Mouse (Mus musculus): Measurements from ENCODE around the gene Fnip2. TPM values are rescaled to one million over a fixed set of nuclear protein-coding genes. Genes with fewer than 3 reads are reported as not detected.

Gene Fnip2
- polyA plus RNA-seq, 3 experiments from 2014 or later, result 0.13 to 0.40 (median 0.29) TPM

- ATAC-seq, result no peak
Measured at GRCm38 (mm10) chr3:79564875-79565606, 2.6 kb downstream of the Fnip2 start.

DNA sequence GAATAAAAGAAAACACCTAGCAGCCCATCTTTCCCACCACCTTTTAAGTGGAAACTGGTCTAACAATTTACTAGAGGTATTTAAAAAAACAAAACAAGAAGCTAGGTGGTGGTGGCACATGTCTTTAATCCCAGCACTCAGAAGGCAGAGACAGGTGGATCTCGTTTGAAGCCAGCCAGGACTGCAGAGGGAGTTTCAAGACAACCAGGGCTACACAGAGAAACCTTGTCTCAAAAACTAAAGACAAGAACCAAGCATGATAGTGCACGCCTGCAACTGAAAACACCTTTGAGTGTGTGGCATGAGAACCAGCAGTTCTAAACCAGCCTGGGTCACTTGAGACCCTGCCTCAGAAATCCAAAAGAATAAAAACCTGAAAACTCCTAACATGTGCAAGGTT is 4.1 kb downstream of the Fnip2 start:
- ATAC-seq, result no peak

GRCm38 (mm10) chr3:79561784-79562715 is 5.5 kb downstream of the Fnip2 start:
- no peak for ATAC-seq

- ATAC-seq, result no peak
Measured at GRCm38 (mm10) chr3:79560555-79560954, 7.0 kb downstream of the Fnip2 start.

GRCm38 (mm10) chr3:79559773-79560045 is 7.9 kb downstream of the Fnip2 start:
- ATAC-seq, result no peak

DNA sequence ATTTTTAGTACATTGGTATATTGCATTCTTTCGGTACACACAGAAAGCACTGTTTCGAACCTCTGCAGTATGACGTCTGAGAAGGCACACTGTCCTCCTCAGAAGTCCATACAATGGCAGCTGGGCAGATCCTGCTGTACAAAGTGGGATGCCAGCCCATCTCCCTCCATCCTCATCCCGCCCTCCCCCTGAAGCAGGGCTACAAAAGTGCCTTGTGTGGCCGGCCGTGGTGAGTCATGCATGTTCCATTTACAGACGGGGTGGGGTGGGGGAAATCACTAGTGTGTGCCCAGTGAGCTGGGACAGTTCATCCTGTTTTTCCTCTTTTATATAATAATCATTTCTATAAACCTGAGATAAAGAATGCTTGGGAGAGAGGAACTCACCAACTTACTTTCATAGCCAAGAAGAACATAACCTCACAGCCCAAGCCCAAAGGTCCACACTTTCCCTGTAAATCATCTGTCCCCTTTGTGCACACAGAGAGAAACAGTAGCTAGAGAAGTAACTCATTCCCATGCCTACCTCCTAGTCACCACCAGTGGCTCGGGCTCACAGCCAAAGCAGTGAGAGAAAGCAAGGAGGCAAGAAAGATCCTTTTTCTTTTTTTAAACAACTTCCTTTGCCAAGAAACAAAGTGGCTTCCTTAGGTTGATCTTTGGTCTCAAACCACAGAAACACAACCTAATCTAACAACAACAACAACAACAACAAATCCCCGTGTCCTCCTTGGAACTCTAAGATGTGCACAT is 8.4 kb downstream of the Fnip2 start:
- no peak for ATAC-seq

DNA sequence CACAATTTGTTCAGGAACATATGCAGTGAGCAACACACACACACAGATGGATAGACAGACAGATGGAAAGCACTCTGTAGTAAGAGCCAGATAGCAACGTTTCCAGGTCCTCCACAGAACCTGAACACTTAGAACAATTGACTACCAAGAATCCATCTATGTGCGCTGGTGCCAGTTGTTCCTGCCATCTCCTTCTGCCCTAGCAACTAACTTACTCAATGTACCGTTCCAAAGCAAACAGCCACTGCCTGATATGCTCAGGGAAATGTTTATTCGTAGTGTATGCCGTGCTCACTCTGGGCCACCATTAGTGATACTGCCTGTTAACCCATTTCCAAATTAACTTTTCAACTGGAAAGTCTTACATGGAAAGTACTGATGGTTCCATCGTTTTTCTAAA is 12.5 kb downstream of the Fnip2 start:
- no peak for ATAC-seq

DNA sequence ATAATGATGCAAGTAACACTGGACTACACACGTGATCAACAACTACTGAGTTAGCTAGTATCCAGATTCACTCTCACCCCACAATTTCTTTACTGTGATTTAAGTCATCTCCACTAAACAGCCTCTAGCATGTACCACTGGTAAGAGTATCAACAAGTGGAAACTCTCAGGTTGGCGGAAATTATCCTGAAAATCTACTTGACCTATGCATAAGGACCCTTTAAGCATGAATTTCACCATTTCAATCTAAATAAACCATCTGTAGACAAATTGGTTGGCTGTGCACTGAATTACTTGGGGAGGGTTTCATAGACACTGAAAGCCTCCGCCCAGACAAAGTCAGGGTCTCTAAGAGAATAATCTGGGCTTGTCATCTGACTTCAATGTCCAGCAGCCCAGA is 13.8 kb downstream of the Fnip2 start:
- ATAC-seq, result no peak

GRCm38 (mm10) chr3:79551826-79552552 is 15.6 kb downstream of the Fnip2 start:
- ATAC-seq, result no peak

GRCm38 (mm10) chr3:79549751-79550393 is 17.7 kb downstream of the Fnip2 start:
- ATAC-seq, result no peak

- no peak for ATAC-seq
Measured at GRCm38 (mm10) chr3:79548681-79549437, 18.7 kb downstream of the Fnip2 start.

DNA sequence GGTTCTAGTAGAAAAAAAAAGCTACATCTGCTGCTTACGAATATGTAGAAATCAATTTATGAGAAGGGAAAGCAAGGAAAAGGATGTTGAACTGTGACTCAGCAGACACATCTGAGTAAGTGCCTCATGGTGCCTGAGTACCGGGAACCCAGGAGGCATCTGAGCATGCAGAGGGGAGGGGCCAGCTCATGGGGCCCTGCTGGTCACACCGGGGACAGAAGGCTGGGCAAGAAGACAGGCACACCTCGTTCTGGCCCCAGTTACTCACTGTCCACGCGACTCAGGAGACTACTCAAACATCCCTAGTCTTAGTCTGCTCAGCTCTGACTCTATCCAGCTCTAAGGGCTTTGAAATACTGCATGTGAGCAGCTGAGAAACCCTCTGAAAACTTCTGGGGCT is 25.0 kb downstream of the Fnip2 start:
- ATAC-seq, result no peak

DNA sequence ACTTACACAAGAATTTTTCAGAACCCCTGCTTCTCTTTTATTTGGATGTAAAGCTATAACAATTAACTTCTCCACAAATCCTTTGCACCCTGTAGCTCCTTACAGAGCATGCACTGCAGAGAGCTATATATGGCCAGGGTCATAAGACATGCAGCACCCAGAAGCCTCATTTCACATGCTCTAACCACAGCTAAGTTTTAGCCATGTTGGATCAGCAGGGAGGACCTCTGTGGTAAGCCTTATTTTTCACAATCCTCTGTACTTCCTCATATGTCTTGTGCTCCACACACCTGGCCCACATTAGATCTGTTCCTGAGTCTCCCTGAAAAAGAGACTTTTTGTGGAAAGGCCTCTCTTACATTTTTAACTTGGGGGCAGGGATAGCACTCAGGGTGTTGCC is 27.9 kb downstream of the Fnip2 start:
- no peak for ATAC-seq

DNA sequence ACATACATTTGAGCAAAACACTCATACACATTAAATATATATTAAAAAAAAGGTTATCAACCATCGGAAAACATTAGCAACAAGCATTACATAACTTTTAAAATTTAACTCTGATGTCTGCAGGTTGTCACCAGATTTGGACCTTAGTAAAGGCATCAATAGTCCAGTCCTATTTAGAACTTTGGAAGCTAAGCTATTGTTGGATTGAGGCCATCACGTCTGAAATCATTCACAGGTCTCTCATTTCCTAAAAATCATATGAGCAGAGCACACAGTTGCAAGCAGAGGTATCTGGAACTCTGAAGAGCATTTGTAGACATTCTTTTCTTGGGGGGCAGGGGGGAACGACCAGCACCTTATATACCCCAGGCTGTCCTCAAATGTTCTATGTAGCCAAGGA is 28.5 kb downstream of the Fnip2 start:
- ATAC-seq, result no peak

DNA sequence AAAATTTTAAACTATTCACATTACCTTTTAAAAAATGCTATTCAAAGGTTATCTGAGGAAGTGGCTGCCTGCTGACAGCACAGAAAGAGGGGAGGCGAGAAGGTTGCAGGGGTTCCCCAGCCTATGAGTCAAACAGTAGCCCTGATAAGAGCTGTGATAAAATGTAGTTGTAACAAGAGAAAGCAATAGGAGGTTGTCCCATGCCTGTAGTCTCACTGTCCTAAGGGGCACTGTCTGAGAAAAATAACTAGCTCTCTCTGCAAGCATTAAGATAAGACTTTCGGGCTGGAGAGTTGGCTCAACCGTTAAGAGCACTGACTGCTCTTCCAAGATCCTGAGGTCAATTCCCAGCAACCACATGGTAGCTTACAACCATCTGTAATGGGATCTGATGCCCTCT is 29.3 kb downstream of the Fnip2 start:
- no peak for ATAC-seq

DNA sequence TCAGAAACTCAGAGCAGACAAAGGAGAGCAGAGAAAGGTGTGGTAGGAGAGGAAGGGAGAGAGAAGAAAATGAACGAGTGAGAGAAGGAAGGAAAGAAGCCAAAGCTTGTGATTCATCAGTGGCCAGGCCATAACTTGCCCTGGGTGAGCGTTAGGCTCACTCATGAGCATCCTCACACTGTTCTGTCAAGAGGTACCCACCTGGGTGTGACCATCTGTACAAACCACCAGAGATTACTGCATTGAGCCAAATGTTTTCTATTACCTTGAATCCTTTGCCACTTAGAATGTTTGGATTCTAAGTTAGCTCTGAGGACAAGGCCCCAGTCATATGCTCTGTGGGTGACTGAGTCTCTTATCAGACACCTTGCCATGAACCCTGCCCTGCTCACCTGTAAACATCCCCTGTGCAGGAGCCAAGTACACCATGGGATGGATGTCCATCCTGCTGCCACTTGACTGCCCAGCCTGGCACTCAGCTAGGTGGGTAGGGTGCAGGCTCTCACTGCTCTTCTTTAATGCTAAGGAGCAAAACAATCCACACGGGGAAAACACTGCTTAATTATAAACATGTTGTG is 29.9 kb downstream of the Fnip2 start:
- no peak for ATAC-seq

DNA sequence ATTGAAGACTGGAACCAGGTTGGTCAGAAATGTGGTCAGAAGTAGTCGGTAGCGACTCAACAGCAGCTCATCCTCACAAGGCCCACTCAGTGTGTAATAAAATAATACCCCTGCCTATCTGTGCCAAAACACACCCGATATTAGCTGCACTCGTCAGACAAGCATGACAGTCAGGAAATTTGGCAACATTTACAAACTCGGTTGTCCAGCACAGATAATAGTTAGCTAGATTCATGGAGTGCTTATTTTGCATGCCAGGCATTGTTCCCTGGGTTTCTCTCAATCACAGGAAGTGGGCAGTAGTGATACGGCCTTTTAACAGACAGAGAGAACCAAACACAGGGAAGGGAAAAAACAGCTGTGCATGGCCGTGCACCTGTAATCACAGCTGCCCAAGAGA is 30.6 kb downstream of the Fnip2 start:
- no peak for ATAC-seq

- no peak for ATAC-seq
Measured at GRCm38 (mm10) chr3:79531581-79532271, 35.9 kb downstream of the Fnip2 start.

DNA sequence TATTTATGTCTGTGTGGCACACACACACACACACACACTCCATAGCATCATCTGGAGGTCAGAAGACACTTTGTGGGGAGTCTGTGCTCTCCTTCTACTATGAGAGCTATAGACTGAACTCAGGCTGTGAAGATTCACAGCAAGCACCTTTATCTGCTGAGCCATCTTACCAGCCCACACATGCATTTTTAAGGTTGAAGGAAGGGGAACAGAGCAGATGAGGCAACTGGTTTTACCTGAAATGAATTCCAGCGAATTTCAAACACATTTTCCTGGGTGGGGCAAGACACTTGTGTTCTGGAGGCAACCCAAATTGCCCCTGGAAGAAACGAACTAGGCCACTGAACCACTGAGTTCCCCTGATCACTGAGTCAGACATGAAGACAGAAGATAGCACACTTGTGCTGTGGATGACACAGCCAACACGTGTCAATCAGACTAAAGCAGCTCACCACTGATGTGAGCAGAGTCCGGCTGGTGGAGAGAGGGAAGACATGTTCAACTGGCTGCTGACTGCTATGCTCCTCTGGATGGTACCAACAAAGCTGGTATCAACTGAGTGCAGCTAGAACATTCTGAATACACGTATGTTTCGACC is 38.0 kb downstream of the Fnip2 start:
- no peak for ATAC-seq

GRCm38 (mm10) chr3:79528451-79528850 is 39.1 kb downstream of the Fnip2 start:
- ATAC-seq, result no peak
